Mouse (Mus musculus): ENCODE data around the gene Hyal2. TPM values are rescaled to one million over a fixed set of nuclear protein-coding genes. Genes with fewer than 3 reads are reported as not detected.
"Not testable (repeated sequence)": the region's sequence is repeated elsewhere in the genome, so short reads cannot be mapped to it uniquely, and the experiment has no call there.

The Hyal2 gene
- polyA plus RNA-seq, 1 experiment from 2014 or later, result 57.6 TPM

DNA sequence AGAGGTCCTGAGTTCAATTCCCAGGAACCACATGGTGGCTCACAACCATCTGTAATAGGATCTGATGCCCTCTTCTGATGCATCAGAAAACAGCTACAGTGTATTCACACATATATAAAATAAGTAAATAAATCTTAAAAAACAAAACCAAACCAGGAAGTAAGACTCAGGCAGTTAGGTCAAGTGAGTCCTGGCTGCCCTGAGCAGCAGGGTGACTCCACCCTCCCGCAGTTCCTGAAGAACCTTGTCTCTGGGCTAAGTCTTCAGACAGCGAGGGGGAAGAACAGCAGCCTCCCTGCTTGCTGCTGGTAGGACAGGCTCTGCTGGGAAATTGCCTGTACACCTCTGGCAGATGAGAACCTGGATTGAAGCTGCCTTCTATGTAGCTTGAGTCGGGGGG, 11.4 kb upstream of the Hyal2 start:
- peak overlapping the region; percentile 80 for H3K4me3 ChIP-seq
- H3K36me3 ChIP-seq, result peaks cover 50% of the 10 kb centered on the region
- peaks cover 12% of the 10 kb centered on the region; the same call in 1 of the 2 replicates for H3K27me3 ChIP-seq (replicated peaks)
- WGBS (ENCODE audit: insufficient replicate concordance), result 40% methylated on average over 3 of the region's 3 CpGs
- H3K4me2 ChIP-seq, result peak overlapping the region; percentile 95
- H3K4me1 ChIP-seq, result peaks cover 52% of the 10 kb centered on the region
- no peak for ATAC-seq
- H3K27ac ChIP-seq, result peak overlapping the region; percentile 96
- H3K9me3 ChIP-seq (replicated peaks), result no peaks in the 10 kb centered on the region
- H3K9ac ChIP-seq, result peak overlapping the region; percentile 93

DNA sequence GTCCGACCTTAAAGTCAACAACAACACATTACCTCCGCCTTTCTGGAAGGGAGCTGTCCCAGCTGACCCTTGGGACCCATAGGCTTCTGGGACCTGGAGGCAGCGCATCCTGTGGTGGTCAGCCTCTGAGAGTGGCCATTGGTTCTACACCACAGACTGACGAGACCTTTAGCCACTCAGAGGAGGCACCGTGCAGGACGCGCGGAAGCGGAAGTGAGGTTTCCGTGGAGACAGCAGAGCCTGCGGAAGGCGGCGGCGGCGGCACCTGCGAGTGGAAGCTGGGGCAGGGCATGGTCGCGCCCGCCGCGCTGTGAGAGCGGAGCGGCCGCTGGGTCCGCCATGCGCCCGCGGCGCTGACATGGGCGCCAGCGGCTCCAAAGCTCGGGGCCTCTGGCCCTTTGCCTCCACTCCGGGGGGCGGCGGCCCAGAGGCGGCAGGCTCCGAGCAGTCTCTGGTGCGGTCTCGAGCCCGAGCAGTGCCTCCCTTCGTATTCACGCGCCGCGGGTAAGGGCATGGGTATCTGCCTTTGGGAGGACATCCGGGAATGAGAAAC, 4.6 kb upstream of the Hyal2 start, which contains the start of gene Tusc2:
Gene Tusc2 (plus strand): TSS at position 227 of the 553 bp plus-strand sequence.
- peak within 1 kb of the TSS; percentile 87 for H3K4me3 ChIP-seq
- peak within 1 kb of the TSS; percentile 82 for H3K4me2 ChIP-seq
- H3K27ac ChIP-seq, result peak within 1 kb of the TSS; percentile 89
- H3K9me3 ChIP-seq (replicated peaks), result no peaks in the 10 kb centered on the region
- H3K36me3 ChIP-seq, result peaks cover 60% of the 10 kb centered on the region
- ATAC-seq, result peak; percentile 96
- WGBS (ENCODE audit: insufficient replicate concordance), result under 1% methylated on average over 35 of the region's 46 CpGs
- peaks cover 60% of the 10 kb centered on the region for H3K4me1 ChIP-seq
- H3K27me3 ChIP-seq (replicated peaks), result no peaks in the 10 kb centered on the region
- peak within 1 kb of the TSS; percentile 91 for H3K9ac ChIP-seq

DNA sequence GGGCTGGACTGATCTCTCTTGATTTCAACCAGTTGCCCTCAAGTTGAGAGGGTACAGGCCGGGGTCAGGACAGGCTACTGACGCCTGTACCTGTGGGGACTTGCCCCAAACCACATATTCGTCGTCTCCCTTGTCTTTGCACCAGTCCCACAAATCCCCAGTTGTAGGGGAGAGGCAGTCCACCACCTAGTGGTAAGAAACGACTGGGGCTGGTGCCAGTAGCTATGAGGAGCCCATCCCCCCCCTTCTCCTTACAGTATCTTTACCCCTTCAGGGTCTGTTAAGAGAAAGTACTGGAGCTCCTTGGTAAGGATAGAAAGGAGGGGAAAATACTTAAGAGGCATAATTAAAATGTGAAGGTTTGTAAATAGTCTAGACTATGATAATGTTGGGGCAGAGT, 2.2 kb upstream of the Hyal2 start:
- H3K27ac ChIP-seq, result peak overlapping the region; percentile 94
- H3K4me2 ChIP-seq, result peak overlapping the region; percentile 22
- H3K4me3 ChIP-seq; ATAC-seq; H3K9me3 ChIP-seq (replicated peaks); H3K9ac ChIP-seq; H3K27me3 ChIP-seq (replicated peaks): not testable (repeated sequence)
- H3K36me3 ChIP-seq, result peaks cover 39% of the 10 kb centered on the region
- H3K4me1 ChIP-seq, result peaks cover 76% of the 10 kb centered on the region
- 31% methylated on average over 5 of the region's 5 CpGs for WGBS (ENCODE audit: insufficient replicate concordance)

DNA sequence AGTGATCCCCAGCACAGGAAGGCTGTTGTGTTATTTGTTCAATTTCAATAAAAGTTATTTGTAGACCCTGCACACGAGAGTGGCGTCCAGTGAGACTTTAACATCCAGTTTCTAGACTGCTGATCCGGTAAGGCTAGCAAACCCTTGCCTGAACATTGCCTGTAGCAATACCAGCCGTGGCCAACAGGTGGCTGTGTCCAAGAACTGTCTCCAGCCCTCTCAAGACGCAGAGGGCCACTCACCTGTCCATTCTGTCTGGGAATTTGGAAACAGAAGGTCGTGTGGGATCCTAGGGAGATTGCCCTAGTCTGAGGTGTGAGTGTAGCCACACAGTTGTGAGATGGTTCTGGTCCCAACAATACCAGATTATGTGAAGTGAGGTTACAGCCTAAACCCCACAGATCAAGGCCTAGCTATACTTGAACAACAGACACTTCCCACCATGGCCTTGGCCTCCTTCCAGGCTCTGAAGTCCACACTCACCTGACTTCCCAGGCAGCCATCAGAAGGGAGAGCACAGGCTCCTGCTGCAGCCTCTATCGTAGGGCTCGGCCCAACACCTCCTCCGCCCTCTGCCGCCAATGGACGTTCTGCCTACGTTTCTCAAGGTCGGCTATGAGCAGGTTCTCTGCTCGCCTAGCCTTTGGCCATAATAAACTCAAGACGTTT, 1.6 kb upstream of the Hyal2 start:
- peaks cover 39% of the 10 kb centered on the region for H3K36me3 ChIP-seq
- no peaks in the 10 kb centered on the region for H3K27me3 ChIP-seq (replicated peaks)
- peaks cover 82% of the 10 kb centered on the region for H3K4me1 ChIP-seq
- H3K4me2 ChIP-seq, result peak overlapping the region; percentile 14
- H3K9ac ChIP-seq, result no peak overlapping the region
- H3K9me3 ChIP-seq (replicated peaks), result no peaks in the 10 kb centered on the region
- no peak for ATAC-seq
- H3K27ac ChIP-seq, result peak overlapping the region; percentile 94
- no peak overlapping the region for H3K4me3 ChIP-seq
- WGBS (ENCODE audit: insufficient replicate concordance), result 49% methylated on average over 15 of the region's 15 CpGs

DNA sequence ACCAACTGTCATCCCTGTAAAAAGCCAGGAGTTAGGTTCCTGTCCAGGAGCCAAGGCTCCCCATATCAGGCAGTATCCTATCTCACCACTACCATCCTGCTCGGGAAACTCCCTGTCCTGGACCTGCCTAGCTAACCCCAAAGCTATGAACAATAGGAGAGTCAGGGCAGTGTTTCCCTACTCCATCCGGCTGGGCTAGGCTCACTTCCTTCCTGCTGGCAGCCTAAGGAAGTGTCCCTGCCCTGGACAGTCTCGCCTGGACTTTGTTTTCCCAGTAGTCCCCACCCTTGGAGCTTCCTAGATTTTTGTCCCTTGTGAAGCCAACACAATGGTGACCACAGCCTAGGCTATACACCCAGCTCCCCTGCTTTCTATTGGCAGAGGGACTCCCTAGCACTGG, 890 bp upstream of the Hyal2 start:
- Histone ChIP-seq H3K4me3 (peak overlapping the region; percentile 75; the same call in 1 of the 2 replicates), H3K27me3 (replicated peaks) (no peaks in the 10 kb centered on the region), H3K27ac (peak overlapping the region; percentile 94), H3K4me2 (peak overlapping the region; percentile 86), H3K9me3 (replicated peaks) (no peaks in the 10 kb centered on the region), H3K9ac (peak overlapping the region; percentile 31; the same call in 1 of the 2 replicates), H3K36me3 (peaks cover 39% of the 10 kb centered on the region), H3K4me1 (peaks cover 87% of the 10 kb centered on the region)
- WGBS (ENCODE audit: insufficient replicate concordance), result 53% methylated on average over 3 of the region's 3 CpGs
- no peak for ATAC-seq

DNA sequence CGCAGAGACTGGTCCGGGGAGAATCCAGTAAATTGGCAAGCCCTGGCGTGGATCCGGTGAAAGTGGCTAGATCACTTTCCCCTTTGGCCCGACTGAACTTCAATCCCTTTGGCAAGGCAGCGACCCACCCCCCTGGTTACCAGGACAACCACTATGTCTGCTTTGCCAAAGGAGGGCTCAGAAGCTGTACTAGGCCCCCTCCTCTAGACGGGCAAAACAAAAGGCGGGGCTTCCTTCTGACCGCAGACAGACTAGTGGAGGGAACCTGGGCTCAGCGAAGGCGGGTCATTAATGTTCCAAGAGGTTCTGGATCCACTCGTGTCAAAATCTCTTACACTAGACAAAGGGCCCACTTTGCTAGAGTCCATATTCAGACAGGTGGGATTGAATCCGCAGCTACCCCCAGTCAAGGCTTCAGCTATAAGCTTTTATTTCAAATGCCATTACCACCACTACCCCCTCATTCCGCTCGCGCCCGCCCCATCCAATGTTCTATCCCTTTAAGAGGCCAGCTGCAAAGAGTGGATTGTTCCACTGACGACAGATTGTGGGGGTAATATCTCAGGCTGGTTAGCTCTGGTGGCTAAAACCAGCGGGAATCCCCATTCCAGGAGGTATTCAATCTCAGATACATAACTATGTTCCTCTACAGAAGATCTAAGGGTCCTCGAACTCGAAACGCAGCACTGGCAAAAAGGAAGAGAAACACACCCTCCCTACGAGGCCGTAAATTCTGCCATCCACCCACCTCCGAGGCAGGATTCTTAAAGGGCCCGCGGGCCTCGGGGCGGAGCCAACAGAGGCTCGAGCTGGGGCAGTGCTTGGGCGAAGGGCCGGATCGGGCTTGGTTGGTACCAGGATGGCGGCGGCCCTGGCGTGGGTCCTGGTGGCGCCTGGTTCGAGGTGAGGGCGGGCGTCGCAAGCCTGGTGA, 851 bp downstream of the Hyal2 start:
- Histone ChIP-seq H3K27ac (peak overlapping the region; percentile 94), H3K4me3 (peak overlapping the region; percentile 75), H3K36me3 (peaks cover 50% of the 10 kb centered on the region), H3K4me2 (peak overlapping the region; percentile 86), H3K9ac (peak overlapping the region; percentile 90), H3K9me3 (replicated peaks) (no peaks in the 10 kb centered on the region), H3K27me3 (replicated peaks) (no peaks in the 10 kb centered on the region), H3K4me1 (peaks cover 91% of the 10 kb centered on the region)
- ATAC-seq, result peak; percentile 77
- 1% methylated on average over 41 of the region's 41 CpGs for WGBS (ENCODE audit: insufficient replicate concordance)

DNA sequence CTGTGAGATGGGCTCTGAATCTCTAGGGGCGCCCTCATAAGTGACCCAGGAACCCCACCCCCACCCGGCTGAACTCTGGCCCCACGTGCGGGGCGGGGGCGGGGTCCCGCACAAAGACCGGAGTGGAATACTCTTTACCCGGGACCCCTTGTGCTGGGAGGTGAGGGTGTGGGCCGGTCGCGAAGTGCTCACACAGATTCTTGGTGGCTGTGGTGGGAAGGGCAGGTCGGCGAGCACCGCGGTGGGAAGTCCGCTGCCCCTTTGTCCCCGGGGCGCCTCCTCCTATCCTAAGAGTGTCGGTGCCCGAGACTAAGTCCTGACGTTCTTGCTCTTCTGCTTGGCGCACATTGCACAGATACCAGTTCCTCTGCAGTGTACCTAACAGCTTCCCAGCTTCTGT, 1.5 kb downstream of the Hyal2 start:
- Histone ChIP-seq H3K27ac (peak overlapping the region; percentile 94), H3K9me3 (replicated peaks) (no peaks in the 10 kb centered on the region), H3K4me3 (peak overlapping the region; percentile 75), H3K4me2 (peak overlapping the region; percentile 86), H3K4me1 (peaks cover 85% of the 10 kb centered on the region), H3K27me3 (replicated peaks) (no peaks in the 10 kb centered on the region), H3K9ac (peak overlapping the region; percentile 90), H3K36me3 (peaks cover 51% of the 10 kb centered on the region)
- peak; percentile 11 for ATAC-seq
- under 1% methylated on average over 23 of the region's 23 CpGs for WGBS (ENCODE audit: insufficient replicate concordance)

DNA sequence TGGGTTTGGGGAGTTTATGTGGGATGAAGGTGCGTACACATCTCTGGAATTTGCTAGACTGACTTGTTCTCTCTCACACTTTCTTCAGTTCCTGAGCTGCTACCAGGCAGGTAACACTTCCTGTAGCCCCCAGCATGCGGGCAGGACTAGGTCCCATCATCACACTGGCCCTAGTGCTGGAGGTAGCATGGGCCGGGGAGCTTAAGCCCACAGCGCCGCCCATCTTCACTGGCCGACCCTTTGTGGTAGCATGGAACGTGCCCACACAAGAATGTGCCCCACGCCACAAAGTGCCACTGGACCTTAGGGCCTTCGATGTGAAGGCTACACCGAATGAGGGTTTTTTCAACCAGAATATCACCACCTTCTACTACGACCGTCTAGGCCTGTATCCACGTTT, 2.3 kb downstream of the Hyal2 start:
- H3K27me3 ChIP-seq (replicated peaks), result no peaks in the 10 kb centered on the region
- no peaks in the 10 kb centered on the region for H3K9me3 ChIP-seq (replicated peaks)
- H3K27ac ChIP-seq, result peak overlapping the region; percentile 94
- 67% methylated on average over 13 of the region's 13 CpGs for WGBS (ENCODE audit: insufficient replicate concordance)
- ATAC-seq, result no peak
- H3K4me2 ChIP-seq, result peak overlapping the region; percentile 86
- H3K9ac ChIP-seq, result peak overlapping the region; percentile 90
- H3K36me3 ChIP-seq, result peaks cover 44% of the 10 kb centered on the region
- peaks cover 77% of the 10 kb centered on the region for H3K4me1 ChIP-seq
- H3K4me3 ChIP-seq, result peak overlapping the region; percentile 75

DNA sequence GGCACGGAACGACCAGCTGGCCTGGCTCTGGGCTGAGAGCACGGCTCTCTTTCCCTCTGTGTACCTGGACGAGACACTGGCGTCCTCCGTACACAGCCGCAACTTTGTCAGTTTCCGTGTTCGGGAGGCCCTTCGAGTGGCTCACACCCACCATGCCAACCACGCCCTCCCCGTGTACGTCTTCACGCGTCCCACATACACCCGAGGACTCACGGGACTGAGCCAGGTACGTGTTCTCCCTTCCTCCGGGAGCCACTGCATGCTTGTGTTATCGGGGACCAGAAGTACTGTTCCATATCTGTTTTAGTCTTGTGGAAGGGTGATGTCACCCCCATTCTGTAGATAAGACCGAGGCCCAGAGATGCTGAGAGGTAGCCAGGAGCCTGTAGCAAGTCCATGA, 3.1 kb downstream of the Hyal2 start:
- Histone ChIP-seq H3K9ac (peak overlapping the region; percentile 90), H3K4me2 (peak overlapping the region; percentile 86), H3K9me3 (replicated peaks) (no peaks in the 10 kb centered on the region), H3K27ac (peak overlapping the region; percentile 94), H3K36me3 (peaks cover 38% of the 10 kb centered on the region), H3K4me1 (peaks cover 75% of the 10 kb centered on the region), H3K4me3 (peak overlapping the region; percentile 75), H3K27me3 (replicated peaks) (no peaks in the 10 kb centered on the region)
- ATAC-seq, result peak; percentile 70
- WGBS (ENCODE audit: insufficient replicate concordance), result 40% methylated on average over 21 of the region's 21 CpGs

DNA sequence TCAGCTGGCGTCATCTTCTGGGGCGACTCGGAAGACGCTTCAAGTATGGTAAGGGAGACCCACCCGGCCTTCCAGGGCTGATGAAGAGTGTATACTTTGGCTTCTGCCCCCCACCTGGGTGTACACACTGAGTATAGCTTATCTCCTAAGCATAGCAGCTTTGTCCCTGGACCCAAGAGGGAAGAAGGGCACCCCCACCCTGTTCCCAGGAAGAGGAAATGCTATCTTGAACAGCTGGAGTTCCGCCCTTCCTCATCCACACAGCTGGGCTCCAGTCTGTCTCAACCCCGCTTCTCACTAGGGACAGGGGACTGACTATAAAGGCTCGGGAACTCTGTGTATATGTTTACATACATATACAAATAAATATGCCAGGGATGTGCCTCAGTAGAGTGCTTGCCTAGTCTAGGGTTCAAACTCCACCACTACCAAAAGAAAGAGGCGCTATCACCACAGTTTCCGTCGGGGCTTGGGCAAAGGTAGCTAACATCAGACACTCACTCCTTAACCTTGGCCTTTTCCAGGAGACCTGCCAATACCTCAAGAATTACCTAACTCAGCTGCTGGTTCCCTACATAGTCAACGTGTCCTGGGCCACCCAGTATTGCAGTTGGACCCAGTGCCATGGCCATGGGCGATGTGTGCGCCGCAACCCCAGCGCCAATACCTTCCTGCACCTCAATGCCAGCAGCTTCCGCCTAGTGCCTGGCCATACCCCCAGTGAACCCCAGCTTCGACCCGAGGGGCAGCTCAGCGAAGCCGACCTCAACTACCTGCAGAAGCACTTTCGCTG, 4.0 kb downstream of the Hyal2 start:
- Histone ChIP-seq H3K27ac (peak overlapping the region; percentile 94), H3K9me3 (replicated peaks) (no peaks in the 10 kb centered on the region), H3K4me1 (peaks cover 75% of the 10 kb centered on the region), H3K4me2 (peak overlapping the region; percentile 86), H3K27me3 (replicated peaks) (no peaks in the 10 kb centered on the region), H3K4me3 (peak overlapping the region; percentile 75), H3K9ac (peak overlapping the region; percentile 90), H3K36me3 (peaks cover 38% of the 10 kb centered on the region)
- peak; percentile 48 for ATAC-seq
- WGBS (ENCODE audit: insufficient replicate concordance), result 79% methylated on average over 22 of the region's 22 CpGs

DNA sequence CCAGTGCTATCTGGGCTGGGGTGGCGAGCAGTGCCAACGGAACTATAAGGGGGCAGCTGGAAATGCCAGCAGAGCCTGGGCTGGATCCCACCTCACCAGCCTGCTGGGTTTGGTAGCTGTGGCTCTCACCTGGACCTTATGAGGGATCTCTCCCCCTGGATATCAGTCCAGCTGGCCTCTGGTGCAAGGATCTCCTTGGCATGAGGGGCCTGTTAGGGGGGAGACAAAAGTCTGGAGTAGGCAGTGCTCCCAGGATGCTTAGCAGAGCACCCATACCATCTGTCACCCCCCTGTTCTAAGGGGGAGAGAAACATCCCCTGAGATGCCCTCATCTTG, 4.5 kb downstream of the Hyal2 start:
- Histone ChIP-seq H3K36me3 (peaks cover 38% of the 10 kb centered on the region), H3K27ac (peak overlapping the region; percentile 94), H3K4me1 (peaks cover 75% of the 10 kb centered on the region), H3K9me3 (replicated peaks) (no peaks in the 10 kb centered on the region), H3K27me3 (replicated peaks) (no peaks in the 10 kb centered on the region), H3K4me2 (peak overlapping the region; percentile 86), H3K9ac (peak overlapping the region; percentile 90), H3K4me3 (no peak overlapping the region)
- no peak for ATAC-seq
- WGBS (ENCODE audit: insufficient replicate concordance), result 94% methylated on average over 2 of the region's 2 CpGs

All from liver, embryonic 12.5 days (tissue).